Mouse (Mus musculus): ENCODE measurements at regions not wholly inside any gene's neighbourhood (a gene's known extent, or its start where the extent isn't known, plus 50 kb on each side); places are given as distances from the start of the nearest gene placed in this dataset.

DNA sequence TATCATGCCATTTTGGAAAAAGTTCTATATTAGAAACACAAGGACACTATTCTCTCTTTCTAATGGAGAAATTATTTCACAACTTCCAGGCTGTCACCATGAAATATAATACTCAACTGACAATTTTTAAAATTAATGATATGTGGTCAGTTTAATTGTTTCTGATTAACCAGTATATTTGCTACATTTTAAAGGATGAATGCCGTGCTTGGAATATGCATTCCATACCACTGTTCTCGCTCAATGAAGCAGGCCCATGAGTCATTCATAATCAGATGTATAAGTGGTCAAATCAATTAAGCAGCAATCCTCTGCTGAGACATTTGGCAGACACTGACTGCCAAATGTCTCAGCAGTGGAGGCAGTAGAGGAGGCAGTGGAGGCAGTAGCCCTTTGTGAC, 283.4 kb upstream of the Gpc5 start:
- no peak for DNase-seq

DNA sequence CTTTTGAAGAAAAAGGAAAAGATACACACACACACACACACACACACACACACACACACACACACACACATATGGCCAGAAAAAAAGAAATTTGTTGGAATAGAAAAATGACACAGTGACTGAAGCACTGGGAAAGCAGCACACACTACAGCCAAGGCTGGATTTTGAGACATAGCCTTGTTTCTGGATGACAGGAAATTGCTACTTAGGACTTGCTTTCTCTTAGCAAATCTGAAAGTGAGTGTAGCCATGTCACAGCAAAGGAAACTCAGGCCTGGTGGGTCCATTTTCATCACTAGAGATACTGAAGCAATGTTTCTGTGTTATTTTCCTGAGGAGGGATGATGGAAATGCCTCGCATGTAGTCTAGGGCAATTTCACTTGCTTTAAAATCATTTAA, 271.3 kb upstream of the Gpc5 start:
- no peak for DNase-seq

DNA sequence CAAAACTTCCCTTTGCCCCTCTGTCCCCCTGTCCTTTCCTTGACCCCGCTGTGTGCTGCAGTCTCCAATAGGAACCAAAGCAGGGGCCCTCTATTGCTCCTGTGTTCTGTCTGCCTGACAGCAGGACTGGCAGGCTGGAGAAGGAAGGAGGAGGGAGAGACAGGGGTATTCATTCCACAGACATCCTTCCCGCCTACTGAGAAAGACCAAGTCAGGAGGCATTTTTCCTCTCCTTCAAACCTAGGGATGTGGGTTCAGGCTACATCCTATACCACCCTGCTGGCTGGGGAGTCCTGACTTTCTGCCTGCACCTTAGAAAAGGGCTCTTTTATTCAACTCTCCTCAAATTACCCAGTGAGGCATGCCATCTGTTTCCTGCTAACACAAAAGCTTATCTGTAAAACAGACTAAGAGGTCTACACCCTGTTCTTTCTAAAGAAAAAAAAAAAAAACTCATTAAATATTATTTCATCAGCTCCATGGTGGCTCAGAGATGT, 270.9 kb upstream of the Gpc5 start:
- no peak for DNase-seq

DNA sequence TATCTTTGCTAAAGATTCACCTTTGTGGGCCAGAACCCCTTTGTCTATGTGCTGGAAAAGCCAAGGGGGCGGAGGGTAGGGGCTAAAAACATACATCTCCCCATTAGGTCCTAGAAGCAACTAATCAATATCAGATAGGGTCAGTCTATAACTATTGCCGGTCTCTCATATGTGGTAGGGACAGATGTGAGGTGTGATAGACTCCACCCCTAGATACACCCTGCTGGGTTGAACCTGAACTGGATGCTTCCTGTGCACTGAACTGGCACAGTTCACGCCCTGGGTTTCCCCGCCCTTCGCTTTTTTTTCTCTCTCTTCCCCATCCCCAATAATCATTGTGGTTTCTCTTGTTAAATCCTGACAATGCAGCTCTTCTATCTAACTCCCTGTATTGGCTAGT, 270.3 kb upstream of the Gpc5 start:
- DNase-seq: no peak

DNA sequence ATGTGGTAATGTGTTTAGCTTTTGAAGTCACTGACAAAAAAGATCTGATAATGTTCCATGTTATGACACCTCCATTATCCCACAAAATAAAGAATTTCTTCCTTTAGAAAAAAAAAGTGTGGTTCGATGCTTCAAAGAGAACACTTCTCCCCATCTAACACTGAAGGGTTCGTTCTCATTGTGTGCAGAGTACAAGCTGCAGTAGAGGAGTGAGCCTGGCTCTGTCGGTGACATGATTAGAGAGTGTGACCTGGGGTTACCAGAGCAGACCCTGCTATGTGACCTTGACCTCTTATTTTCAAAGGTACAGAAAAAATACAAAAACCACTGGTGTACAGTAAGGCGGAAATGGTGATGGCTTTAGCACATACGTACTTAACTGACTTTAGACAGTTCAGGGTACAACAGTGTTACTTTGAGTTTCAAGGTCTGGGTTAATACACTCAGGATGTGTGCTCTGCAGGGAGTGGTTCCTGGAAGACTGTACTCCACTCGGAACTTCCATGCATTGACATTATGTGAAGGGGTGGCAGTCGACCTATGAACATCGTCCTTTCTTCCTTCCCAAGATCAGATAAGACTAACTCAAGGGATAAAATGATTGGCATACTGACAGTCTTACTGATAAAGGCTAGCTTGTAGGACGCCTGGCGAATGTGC, 265.2 kb upstream of the Gpc5 start:
- no peak for DNase-seq

DNA sequence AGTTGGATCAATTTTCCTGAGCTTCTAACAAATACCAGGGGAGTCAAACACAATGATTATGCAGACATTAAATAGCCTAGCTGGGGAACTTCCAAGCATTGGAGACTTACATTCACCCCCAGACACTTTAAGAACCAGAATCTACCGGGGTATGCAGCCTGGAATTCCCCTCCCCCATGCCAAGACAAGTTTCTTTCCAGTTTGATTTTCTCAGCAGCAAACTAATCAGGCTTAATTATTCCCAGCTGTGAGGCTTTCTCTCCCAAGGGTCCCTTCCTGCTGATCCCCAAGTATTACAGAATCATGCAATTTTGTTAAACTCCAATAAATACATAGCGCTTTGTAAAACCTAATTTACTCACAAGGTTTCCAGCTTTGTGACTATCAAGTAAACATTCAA, 262.7 kb upstream of the Gpc5 start:
- no peak for DNase-seq

DNA sequence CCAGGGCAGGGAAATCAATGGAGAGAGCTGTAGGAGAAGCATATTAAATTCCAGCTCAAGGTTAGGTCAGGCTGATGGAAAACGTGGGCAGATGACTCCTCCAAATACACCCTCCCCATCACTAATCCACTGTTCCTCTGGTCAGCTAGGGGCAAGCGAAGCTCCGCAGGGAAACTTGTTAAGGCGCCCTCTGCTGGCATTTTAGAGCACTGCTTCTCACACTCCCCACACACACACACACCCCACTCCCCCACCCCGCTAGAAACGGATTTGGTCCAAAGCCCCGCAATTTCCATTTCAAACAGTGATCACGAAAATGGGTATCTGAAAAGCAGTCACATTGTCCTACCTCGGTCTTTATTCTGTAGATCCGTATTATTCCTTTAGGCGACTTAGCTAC, 259.0 kb upstream of the Gpc5 start:
- no peak for DNase-seq

DNA sequence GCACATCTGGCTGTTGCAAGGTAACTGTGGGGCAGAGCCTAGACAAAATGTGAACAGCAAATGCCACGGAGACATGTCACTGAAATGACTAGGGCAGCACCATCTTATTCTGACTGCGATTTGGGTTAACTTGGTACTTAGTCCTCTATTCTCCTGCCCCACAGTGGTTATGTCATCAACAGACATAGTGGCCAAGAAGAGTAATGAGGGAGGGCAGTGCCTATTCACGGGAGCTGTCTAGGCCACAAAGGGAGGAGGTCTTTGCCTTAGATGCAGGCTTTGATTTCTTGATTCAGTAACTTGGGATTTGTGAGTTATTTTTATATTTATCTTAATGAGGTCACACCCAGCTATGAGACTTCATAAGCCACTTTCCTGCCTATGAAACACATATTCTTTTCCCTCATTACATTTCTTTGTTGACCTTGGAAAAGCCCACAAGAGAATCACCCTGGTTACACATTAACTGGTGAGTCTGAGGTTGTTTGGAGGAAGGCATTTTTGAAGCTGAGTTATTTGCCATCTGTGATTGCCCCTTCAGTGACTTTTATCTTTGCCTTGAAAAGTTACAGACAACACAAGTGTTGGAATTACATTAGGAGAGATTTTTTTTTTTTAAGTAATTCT, 255.2 kb upstream of the Gpc5 start:
- DNase-seq: no peak

DNA sequence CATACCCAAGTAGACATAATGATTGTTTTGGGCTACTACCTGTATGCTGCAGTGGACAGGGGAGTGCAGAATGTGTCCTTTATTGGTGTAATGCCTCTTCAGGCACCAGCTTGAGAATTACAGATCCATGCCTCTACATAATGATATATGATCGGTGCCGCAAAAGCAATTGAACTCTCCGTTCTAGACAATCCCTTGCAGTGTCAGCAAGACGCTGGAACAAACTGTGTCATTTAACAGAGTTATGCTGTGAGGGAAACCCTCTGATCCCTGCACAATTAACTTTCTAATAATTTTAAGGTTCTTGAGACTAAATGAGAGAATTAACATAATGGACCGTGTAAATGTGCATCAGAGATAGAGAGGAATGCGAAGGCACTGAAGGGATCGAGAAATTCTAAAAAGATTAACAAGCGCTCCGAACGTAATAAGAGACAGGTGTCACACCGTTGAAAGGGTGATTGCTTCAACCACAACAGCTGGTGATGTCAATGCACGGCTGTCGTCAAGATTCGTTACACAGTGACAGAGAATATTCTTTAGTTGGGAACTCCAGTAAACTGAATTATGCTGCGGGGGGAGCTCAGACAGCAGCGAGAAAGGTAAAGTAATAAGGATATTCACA, 254.3 kb upstream of the Gpc5 start:
- no peak for DNase-seq

DNA sequence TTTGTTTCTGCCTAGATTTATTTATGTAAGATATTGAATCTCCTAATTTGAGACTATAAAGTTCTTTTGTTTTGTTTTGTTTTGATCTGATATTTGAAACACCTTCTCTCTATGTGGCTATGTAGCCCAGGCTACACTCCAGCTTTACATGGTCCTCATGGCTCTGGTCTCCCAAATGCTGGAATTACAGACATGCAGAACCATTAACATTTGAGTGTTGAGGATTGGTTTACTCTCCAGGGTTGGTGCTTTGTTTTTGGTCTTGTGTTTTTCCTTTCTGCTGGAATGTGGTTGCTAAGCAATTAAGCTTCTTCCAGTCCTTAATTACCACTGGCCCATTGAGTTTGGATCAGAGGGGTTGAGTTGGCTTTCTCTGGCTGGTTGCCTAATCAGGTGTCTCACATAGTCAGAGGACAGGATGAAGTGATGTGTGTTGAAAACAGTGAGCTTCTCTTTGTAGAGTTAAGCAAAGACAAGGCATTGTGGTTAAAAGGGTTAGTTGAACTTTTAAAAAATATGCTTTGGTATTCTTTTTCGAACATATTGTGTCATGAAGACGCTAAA, 252.6 kb upstream of the Gpc5 start:
- DNase-seq: no peak

DNA sequence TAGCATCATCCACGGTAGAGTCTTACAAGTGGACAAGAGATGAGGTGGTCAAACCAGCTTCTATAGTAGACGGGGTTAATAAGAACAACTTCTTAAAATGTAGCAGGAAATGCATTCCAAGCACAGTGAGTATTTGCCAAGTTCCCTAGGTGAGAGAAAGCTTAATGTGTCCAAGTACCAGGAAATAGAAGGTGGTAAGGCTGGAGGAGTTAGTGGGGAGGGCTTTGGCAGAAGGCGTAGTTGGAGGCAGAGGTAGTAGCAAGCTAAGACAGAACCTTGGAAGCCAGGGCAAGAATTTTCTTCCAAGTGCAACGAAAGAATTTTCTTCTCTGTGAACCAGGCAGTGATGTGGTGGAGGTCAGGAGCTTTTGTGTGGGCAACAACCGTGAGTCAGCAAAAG, 251.2 kb upstream of the Gpc5 start:
- no peak for DNase-seq

DNA sequence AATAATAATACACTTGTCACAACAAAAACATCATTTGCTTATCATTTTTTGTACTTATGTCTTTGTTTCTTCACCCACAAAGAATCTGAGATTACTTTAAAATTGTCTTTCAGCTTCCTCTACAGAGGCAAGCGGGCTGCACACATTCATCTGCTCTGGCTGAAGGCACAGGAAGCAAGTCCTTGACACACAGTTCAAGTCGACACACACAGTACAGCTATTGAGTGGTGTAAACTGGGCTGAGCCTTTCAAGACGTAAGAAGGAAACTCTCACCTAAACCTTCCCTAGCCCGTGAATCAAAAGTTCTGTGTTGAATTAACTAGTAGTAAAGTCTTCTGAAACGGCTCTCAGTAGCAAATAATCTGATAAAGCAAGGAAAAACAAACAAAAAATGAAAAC, 250.5 kb upstream of the Gpc5 start:
- no peak for DNase-seq

DNA sequence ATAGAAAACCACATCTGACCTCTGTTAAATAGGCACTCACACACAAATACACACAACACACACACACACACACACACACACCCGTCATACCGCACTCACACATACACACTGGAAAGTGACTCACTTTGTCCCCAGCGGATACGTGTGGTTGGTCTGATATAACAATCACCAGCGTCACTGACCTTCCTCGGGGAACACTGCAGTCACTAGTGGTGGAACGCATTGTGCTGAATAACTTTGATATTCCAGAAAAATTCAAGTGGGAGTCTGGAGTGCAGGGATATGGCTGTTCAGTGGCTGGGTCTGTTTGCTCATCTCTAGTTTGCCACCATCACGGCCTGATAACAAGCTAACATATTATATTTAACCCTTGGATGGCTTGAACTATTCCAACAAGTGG, 249.7 kb upstream of the Gpc5 start:
- no peak for DNase-seq

DNA sequence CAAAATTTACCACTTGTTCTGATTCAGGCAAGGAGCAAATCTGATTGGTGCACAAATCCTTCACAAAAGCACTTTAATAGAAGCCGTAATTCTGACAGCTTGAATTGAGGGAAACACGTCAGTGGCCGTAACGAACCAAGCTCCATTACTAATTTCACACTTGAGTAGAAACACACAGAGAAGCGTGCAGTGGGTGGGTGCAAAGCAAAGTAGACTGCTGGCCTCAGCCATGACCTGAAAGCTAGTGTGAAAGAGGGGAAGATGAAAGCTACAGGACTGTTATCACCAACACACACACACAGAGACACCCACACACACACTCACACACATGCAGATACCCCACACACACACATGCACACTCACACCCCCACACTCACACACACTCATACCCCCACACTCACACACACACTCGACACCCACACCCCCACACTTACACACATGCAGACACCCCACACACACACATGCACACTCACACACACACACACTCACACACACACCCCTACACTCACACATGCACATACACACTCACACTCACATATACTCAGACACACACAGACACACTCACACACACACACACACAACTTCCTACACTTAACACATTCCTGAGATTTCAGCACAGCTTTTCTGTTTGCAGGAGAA, 248.8 kb upstream of the Gpc5 start:
- DNase-seq: no peak

DNA sequence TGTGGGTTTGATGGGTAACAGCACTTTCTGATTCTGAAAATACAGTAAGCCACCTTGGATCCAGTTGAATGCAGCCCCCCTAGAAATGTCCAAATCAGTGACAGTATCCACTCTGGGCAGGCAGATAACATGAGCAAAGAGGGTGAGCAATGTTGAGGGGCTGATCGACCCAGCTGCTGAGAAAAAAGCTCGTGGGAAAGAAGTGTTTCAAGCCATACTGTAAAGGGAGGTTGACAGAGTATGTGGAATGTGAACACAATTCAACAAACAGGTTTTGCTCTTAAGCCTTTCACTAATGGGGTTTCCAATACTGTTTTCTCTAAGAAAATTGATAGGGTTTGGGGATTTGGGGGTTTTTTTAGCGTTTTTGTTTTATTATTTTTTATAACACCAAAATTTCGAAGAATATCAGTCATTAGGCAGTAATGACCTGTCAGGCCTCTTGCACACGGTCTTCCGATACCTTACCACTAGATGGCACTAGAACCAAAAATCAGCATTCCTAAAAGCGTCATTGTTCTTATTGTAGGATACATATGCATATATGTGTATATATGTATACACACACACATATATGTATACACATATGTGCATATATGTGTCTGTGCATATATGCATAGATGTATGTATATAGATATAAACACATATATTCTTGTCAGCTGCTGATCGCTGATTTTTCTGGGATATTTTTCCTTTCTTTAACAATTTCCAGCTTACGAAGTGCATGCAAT, 237.5 kb upstream of the Gpc5 start:
- no peak for DNase-seq

DNA sequence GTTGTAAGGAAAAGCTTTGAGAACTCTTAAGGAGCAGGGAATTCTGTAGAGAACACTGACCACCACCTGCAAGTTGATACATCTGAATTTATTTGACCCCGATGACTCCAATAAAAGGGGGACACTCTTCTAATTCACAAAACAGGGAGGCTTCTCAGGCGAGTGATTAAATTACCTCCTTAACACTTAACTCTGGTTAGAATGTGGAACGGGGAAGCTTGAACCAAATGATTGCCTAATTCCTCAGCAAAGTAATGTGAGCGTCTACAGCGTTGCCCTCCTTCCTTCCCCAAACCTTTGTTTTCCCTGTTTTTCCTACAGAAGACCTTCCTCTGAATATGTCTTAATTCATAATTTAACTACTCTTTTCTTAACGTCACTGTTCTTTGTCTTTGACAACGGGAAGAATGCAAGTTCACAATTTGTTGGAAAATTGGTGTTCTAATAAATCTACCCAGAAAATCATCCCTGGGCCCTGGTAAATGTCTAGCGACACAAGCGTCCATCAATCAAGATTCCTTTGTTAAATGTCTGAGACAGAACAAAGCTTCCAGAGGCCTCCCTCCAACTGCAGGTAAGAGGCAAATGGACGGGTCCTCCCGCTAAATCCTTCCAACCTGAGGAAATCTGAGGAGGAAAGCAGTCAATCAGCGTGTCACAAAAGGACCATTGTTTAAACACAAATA, 236.8 kb upstream of the Gpc5 start:
- DNase-seq: no peak

DNA sequence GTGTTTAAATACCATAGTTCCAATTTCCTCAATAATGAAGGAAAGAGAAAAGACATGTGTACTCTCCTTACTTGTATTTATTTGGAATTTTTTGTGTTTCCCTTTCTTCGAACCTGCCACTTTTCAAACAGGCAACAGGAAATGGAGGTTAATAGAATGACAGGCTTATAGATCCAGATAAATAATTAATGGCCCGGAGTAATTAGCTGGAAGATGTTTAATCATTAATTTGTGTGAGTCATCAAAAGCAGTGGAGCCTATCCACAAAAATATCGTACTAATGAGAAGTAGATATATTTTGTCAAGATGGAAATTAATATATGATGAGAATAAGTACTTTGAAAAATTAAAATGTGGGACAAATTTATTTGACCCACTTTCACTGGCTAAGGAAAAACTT, 236.3 kb upstream of the Gpc5 start:
- no peak for DNase-seq

DNA sequence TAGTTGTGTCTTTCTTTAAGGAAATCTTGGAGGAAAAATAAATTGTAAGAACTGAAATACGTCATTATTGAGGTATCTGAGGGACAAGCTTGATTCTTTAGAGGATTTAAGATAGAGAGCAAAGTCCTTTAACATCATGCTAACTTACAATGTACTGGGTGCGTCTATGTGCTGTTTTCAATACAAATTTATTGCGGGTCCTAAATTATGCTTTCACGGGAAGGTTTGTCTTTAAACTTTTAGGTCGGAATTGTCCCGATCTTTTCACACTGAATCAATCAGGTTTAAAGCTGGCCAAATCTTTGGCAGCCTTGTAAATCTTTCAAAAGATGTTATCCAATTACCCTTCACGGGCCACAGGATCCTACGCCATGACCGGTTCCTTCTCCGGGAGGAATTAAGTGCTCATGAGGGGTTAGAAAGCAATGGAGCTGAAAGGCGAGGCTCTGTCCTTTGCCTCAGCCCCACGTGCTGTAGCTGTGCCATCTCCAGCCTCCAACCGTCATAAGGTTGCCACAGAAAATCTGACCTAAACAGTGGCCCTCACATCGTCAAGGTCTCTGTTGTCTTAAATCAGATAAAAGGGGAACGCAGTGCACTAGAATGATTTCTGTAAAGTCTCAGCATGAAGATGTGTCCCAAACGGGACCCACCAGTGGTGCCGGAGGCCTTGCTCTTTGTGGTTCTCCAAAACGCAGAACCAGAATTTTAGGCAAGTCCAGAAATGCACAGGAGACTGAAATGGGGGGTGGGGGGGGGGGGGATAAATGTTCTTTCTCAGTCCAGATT, 235.6 kb upstream of the Gpc5 start:
- no peak for DNase-seq

DNA sequence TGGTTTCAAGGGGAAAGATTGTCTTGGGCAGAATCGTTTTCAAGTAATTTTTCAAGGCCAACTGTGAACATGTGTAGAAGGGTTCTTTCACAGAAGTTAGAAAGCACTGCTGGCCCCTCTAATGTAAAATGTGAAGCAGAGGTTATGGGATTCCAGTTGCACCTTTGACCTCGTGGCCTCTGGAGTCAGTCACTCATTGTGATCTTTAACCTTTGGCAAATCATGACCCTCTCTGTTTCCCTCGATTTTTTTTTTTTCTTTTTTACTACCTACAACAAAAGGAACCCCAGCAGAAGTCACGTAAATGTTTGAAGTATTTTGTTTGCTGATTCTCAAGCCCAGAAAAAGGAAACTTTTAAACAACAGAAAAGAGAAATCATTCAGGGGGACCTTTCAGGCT, 234.8 kb upstream of the Gpc5 start:
- DNase-seq: no peak

DNA sequence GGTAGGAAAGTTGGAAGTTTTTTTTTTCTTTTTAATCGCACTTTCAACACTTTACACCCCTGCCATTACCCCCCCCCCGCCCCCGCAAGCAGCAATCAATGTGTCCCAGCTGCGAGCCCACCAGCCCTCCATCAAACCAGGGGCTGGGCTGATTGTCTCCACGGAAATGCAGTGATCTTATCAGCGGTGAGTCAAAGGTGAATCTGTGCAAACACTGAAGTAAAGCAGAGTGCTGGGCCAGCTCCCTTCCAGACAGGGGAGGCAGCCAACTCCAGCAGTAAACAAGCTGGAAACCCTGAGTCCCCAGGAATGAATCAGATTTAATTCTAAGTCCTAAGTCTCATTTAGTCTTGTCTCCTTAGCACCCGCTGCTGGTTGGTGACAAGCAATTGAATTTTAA, 234.3 kb upstream of the Gpc5 start:
- DNase-seq: no peak

DNA sequence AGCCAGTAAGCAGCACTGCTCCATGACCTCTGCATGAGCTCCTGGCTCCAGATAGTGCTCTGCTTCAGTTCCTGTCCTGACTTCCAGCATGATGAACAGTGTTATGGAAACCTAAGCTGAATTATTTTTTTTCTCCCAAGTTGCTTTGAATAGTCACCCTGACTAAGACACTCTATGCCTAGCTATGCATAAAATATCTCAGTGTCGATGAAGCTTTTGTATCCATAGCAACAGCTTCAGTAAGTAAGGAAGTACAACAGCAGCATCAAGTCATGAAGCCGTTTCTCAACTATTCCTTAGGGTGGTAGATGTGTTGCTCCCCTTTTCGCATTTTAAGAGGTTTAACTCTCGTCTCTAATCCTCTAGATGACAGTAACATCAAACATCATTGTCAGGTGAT, 228.4 kb upstream of the Gpc5 start:
- DNase-seq: no peak

Data from gastrocnemius, postnatal 10 days (tissue).